Mouse (Mus musculus): Measurements from ENCODE around the gene Aicda.

DNA sequence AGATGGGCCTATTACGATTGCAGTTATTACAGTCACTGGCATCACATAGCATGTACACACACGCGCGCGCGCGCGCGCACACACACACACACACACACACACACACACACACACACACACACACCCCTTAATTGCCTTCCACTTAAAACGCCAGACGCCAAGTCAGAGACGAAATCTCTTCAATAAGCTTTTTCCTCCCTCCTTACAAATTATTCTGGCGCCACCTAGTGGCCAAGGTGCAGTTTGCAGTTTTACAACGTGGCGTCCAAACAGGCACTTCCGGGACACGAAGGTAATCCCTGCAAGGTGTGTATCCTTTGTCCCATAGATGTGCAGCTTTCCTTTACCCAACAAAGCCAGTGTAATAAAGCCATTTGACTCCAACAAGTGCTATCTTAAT, 6.8 kb downstream of the Aicda start:
- peak; percentile 91 for TF ChIP-seq CTCF (IDR thresholded peaks at IDR 0.05)
- no peak for TF ChIP-seq EP300 (IDR thresholded peaks at IDR 0.05)
